Mouse (Mus musculus): ENCODE measurements around the gene Bmp6. TPM values are rescaled to one million over a fixed set of nuclear protein-coding genes. Genes with fewer than 3 reads are reported as not detected.

Bmp6 gene
- polyA plus RNA-seq, 1 experiment from 2014 or later = 0.63 TPM

- Histone ChIP-seq H3K9ac (replicated peaks; ENCODE audit: low read length) (no peak overlapping the region), H3K4me3 (ENCODE audit: low read depth, low read length) (no peak overlapping the region), H3K4me2 (ENCODE audit: low read depth, low read length) (no peak overlapping the region), H3K4me1 (ENCODE audit: control insufficient read depth, insufficient read depth, low read length) (no peaks in the 10 kb centered on the region; the same call in 1 of the 2 replicates), H3K9me3 (replicated peaks; ENCODE audit: control insufficient read depth, low read length) (no peaks in the 10 kb centered on the region), H3K27me3 (ENCODE audit: control insufficient read depth, insufficient read depth, low read length) (no peaks in the 10 kb centered on the region), H3K27ac (replicated peaks; ENCODE audit: low read depth, low read length) (no peak overlapping the region), H3K36me3 (replicated peaks; ENCODE audit: control insufficient read depth, insufficient read depth, low read depth, low read length) (no peaks in the 10 kb centered on the region)
- DNase-seq (ENCODE audit: low spot score) = no peak
- ATAC-seq (replicated peaks; ENCODE audit: insufficient number of reproducible peaks, low FRiP score, low TSS enrichment, low read depth) = no peak
- 94% methylated on average over 4 of the region's 4 CpGs for WGBS
These were observed 186.6 kb downstream of the Bmp6 start for GRCm38 (mm10) chr13:38531498-38531897.

GRCm38 (mm10) chr13:38533461-38533860, 188.6 kb downstream of the Bmp6 start:
- WGBS = 89% methylated on average over 10 of the region's 10 CpGs
- Histone ChIP-seq H3K9ac (replicated peaks; ENCODE audit: low read length) (no peak overlapping the region), H3K4me3 (ENCODE audit: low read depth, low read length) (no peak overlapping the region), H3K36me3 (replicated peaks; ENCODE audit: control insufficient read depth, insufficient read depth, low read depth, low read length) (no peaks in the 10 kb centered on the region), H3K9me3 (replicated peaks; ENCODE audit: control insufficient read depth, low read length) (no peaks in the 10 kb centered on the region), H3K4me1 (ENCODE audit: control insufficient read depth, insufficient read depth, low read length) (no peaks in the 10 kb centered on the region), H3K27me3 (ENCODE audit: control insufficient read depth, insufficient read depth, low read length) (no peaks in the 10 kb centered on the region), H3K27ac (replicated peaks; ENCODE audit: low read depth, low read length) (no peak overlapping the region), H3K4me2 (ENCODE audit: low read depth, low read length) (no peak overlapping the region)
- ATAC-seq (replicated peaks; ENCODE audit: insufficient number of reproducible peaks, low FRiP score, low TSS enrichment, low read depth) (no peak), DNase-seq (ENCODE audit: low spot score) (no peak)

- 28% methylated on average over 6 of the region's 6 CpGs for WGBS
- H3K4me3 ChIP-seq (ENCODE audit: low read depth, low read length) = no peak overlapping the region
- no peaks in the 10 kb centered on the region for H3K36me3 ChIP-seq (replicated peaks; ENCODE audit: control insufficient read depth, insufficient read depth, low read depth, low read length)
- H3K4me1 ChIP-seq (ENCODE audit: control insufficient read depth, insufficient read depth, low read length) = no peaks in the 10 kb centered on the region
- no peaks in the 10 kb centered on the region for H3K27me3 ChIP-seq (ENCODE audit: control insufficient read depth, insufficient read depth, low read length)
- H3K27ac ChIP-seq (replicated peaks; ENCODE audit: low read depth, low read length) = no peak overlapping the region
- no peaks in the 10 kb centered on the region for H3K9me3 ChIP-seq (replicated peaks; ENCODE audit: control insufficient read depth, low read length)
- DNase-seq (ENCODE audit: low spot score) (peak; percentile 28), ATAC-seq (replicated peaks; ENCODE audit: insufficient number of reproducible peaks, low FRiP score, low TSS enrichment, low read depth) (no peak)
- H3K9ac ChIP-seq (replicated peaks; ENCODE audit: low read length) = no peak overlapping the region
- H3K4me2 ChIP-seq (ENCODE audit: low read depth, low read length) = no peak overlapping the region
These were observed 189.1 kb downstream of the Bmp6 start for GRCm38 (mm10) chr13:38534016-38534415.

- DNase-seq (ENCODE audit: low spot score) = no peak
- H3K9me3 ChIP-seq (replicated peaks; ENCODE audit: control insufficient read depth, low read length) = no peaks in the 10 kb centered on the region
- no peak overlapping the region for H3K4me3 ChIP-seq (ENCODE audit: low read depth, low read length)
- no peak overlapping the region for H3K9ac ChIP-seq (replicated peaks; ENCODE audit: low read length)
- H3K4me1 ChIP-seq (ENCODE audit: control insufficient read depth, insufficient read depth, low read length) = no peaks in the 10 kb centered on the region
- 93% methylated on average over 6 of the region's 6 CpGs for WGBS
- ATAC-seq (replicated peaks; ENCODE audit: insufficient number of reproducible peaks, low FRiP score, low TSS enrichment, low read depth) = no peak
- no peak overlapping the region for H3K27ac ChIP-seq (replicated peaks; ENCODE audit: low read depth, low read length)
- H3K36me3 ChIP-seq (replicated peaks; ENCODE audit: control insufficient read depth, insufficient read depth, low read depth, low read length) = no peaks in the 10 kb centered on the region
- H3K27me3 ChIP-seq (ENCODE audit: control insufficient read depth, insufficient read depth, low read length) = no peaks in the 10 kb centered on the region
- H3K4me2 ChIP-seq (ENCODE audit: low read depth, low read length) = no peak overlapping the region
These were observed 189.8 kb downstream of the Bmp6 start for GRCm38 (mm10) chr13:38534731-38535130.

- no peak overlapping the region for H3K4me3 ChIP-seq (ENCODE audit: low read depth, low read length)
- H3K27ac ChIP-seq (replicated peaks; ENCODE audit: low read depth, low read length) = no peak overlapping the region
- H3K9ac ChIP-seq (replicated peaks; ENCODE audit: low read length) = no peak overlapping the region
- no peaks in the 10 kb centered on the region for H3K4me1 ChIP-seq (ENCODE audit: control insufficient read depth, insufficient read depth, low read length)
- H3K36me3 ChIP-seq (replicated peaks; ENCODE audit: control insufficient read depth, insufficient read depth, low read depth, low read length) = no peaks in the 10 kb centered on the region
- H3K4me2 ChIP-seq (ENCODE audit: low read depth, low read length) = no peak overlapping the region
- no peak for DNase-seq (ENCODE audit: low spot score)
- 0 out of 2 replicates have a peak, but pooled peaks have one; percentile 39 for ATAC-seq (replicated peaks; ENCODE audit: insufficient number of reproducible peaks, low FRiP score, low TSS enrichment, low read depth)
- no peaks in the 10 kb centered on the region for H3K27me3 ChIP-seq (ENCODE audit: control insufficient read depth, insufficient read depth, low read length)
- H3K9me3 ChIP-seq (replicated peaks; ENCODE audit: control insufficient read depth, low read length) = no peaks in the 10 kb centered on the region
These were observed 192.6 kb downstream of the Bmp6 start for GRCm38 (mm10) chr13:38537521-38537920.

- DNase-seq (ENCODE audit: low spot score) = no peak
- no peak overlapping the region for H3K4me2 ChIP-seq (ENCODE audit: low read depth, low read length)
- ATAC-seq (replicated peaks; ENCODE audit: insufficient number of reproducible peaks, low FRiP score, low TSS enrichment, low read depth) = no peak
- no peaks in the 10 kb centered on the region for H3K4me1 ChIP-seq (ENCODE audit: control insufficient read depth, insufficient read depth, low read length)
- H3K9ac ChIP-seq (replicated peaks; ENCODE audit: low read length) = no peak overlapping the region
- H3K36me3 ChIP-seq (replicated peaks; ENCODE audit: control insufficient read depth, insufficient read depth, low read depth, low read length) = no peaks in the 10 kb centered on the region
- no peak overlapping the region for H3K27ac ChIP-seq (replicated peaks; ENCODE audit: low read depth, low read length)
- H3K27me3 ChIP-seq (ENCODE audit: control insufficient read depth, insufficient read depth, low read length) = no peaks in the 10 kb centered on the region
- no peak overlapping the region for H3K4me3 ChIP-seq (ENCODE audit: low read depth, low read length)
- WGBS = 84% methylated on average over 7 of the region's 7 CpGs
- H3K9me3 ChIP-seq (replicated peaks; ENCODE audit: control insufficient read depth, low read length) = no peaks in the 10 kb centered on the region
These were observed 194.4 kb downstream of the Bmp6 start for GRCm38 (mm10) chr13:38539192-38539900.

- Histone ChIP-seq H3K9me3 (replicated peaks; ENCODE audit: control insufficient read depth, low read length) (no peaks in the 10 kb centered on the region), H3K4me3 (ENCODE audit: low read depth, low read length) (no peak overlapping the region), H3K9ac (replicated peaks; ENCODE audit: low read length) (no peak overlapping the region), H3K4me1 (ENCODE audit: control insufficient read depth, insufficient read depth, low read length) (no peaks in the 10 kb centered on the region), H3K27ac (replicated peaks; ENCODE audit: low read depth, low read length) (no peak overlapping the region), H3K27me3 (ENCODE audit: control insufficient read depth, insufficient read depth, low read length) (no peaks in the 10 kb centered on the region), H3K4me2 (ENCODE audit: low read depth, low read length) (no peak overlapping the region), H3K36me3 (replicated peaks; ENCODE audit: control insufficient read depth, insufficient read depth, low read depth, low read length) (no peaks in the 10 kb centered on the region)
- WGBS = 89% methylated on average over 8 of the region's 8 CpGs
- ATAC-seq (replicated peaks; ENCODE audit: insufficient number of reproducible peaks, low FRiP score, low TSS enrichment, low read depth) (no peak), DNase-seq (ENCODE audit: low spot score) (no peak)
These were observed 198.7 kb downstream of the Bmp6 start for GRCm38 (mm10) chr13:38543455-38544125.

- no peak overlapping the region for H3K9ac ChIP-seq (replicated peaks; ENCODE audit: low read length)
- H3K27me3 ChIP-seq (ENCODE audit: control insufficient read depth, insufficient read depth, low read length) = no peaks in the 10 kb centered on the region
- DNase-seq (ENCODE audit: low spot score) (no peak), ATAC-seq (replicated peaks; ENCODE audit: insufficient number of reproducible peaks, low FRiP score, low TSS enrichment, low read depth) (no peak)
- 84% methylated on average over 8 of the region's 8 CpGs for WGBS
- H3K4me2 ChIP-seq (ENCODE audit: low read depth, low read length) = no peak overlapping the region
- no peaks in the 10 kb centered on the region for H3K9me3 ChIP-seq (replicated peaks; ENCODE audit: control insufficient read depth, low read length)
- no peaks in the 10 kb centered on the region for H3K4me1 ChIP-seq (ENCODE audit: control insufficient read depth, insufficient read depth, low read length)
- H3K27ac ChIP-seq (replicated peaks; ENCODE audit: low read depth, low read length) = no peak overlapping the region
- H3K4me3 ChIP-seq (ENCODE audit: low read depth, low read length) = no peak overlapping the region
- no peaks in the 10 kb centered on the region for H3K36me3 ChIP-seq (replicated peaks; ENCODE audit: control insufficient read depth, insufficient read depth, low read depth, low read length)
These were observed 200.0 kb downstream of the Bmp6 start for GRCm38 (mm10) chr13:38544769-38545445.
